Mouse (Mus musculus) ES-Bruce4 (cell line): ENCODE measurements at regions not wholly inside any gene's neighbourhood (a gene's known extent, or its start where the extent isn't known, plus 50 kb on each side); places are given as distances from the start of the nearest gene placed in this dataset.

Source experiments
- CTCF ChIP-seq: IDR thresholded peaks from one replicate; pipeline ENCODE4 v1.8.1; 2011; ENCODE audit warnings: low read depth, low read length
- POLR2A ChIP-seq: IDR thresholded peaks from one replicate; pipeline ENCODE4 v1.8.1; 2011; ENCODE audit warnings: low read length; ENCODE audit not compliant: insufficient read depth

GRCm38 (mm10) chr1:186413886-186414245 is 291.9 kb downstream of the Tgfb2 start:
- no peak for TF ChIP-seq CTCF
- no peak for TF ChIP-seq POLR2A
